In the genomic region with DNA sequence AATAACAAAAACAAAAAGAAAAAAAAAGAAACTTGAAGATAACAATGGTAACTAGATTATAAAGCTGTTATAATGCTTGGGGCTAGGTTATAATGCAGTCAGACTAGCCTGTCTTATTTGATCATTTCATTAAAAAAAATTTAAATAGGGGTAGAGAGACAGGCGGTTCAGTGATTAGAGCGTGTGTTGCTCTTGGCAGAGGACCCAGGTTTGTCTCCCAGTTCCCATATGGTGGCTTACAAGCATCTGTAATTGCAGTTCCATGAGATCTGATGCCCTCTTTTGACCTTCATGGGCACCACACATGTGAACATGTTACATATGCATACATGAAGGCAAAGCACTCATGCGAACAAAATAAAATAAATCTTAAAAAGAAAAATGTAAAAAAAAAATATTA, we compare ENCODE assay signal across 32 mouse cellular contexts. TPM values are rescaled to one million over a fixed set of nuclear protein-coding genes. Genes with fewer than 3 reads are reported as not detected.
"Had no signal": no experiment of that assay in that cellular context is flagged by ENCODE, and none has a peak within 500 bp of the region (broad histone marks: within the 10 kb centered on the region; RNA-seq: fewer than 3 reads in every experiment).

No protein-coding gene starts in this region.

- H3K9me3 ChIP-seq: heart, embryonic 10.5 days; heart, embryonic 12.5 days; hindbrain, embryonic 10.5 days; hindbrain, embryonic 12.5 days; intestine, embryonic 15.5 days; limb, embryonic 10.5 days; limb, embryonic 12.5 days; liver, embryonic 13.5 days; liver, embryonic 15.5 days had no signal

- DNase-seq: gastrocnemius, postnatal 10 days; gastrocnemius, postnatal 25 days; heart, adult 18-20 months; heart, postnatal 10 days; heart, postnatal 4 days; kidney, adult 18-20 months; kidney, adult 8-10 months; kidney, postnatal 10 days; kidney, postnatal 25 days; kidney, postnatal 4 days; liver; liver, embryonic 13.5 days had no signal

- H3K36me3 ChIP-seq: heart, embryonic 10.5 days; heart, embryonic 12.5 days; hindbrain, embryonic 10.5 days; hindbrain, embryonic 12.5 days; intestine, embryonic 15.5 days; limb, embryonic 10.5 days; limb, embryonic 12.5 days; liver, embryonic 13.5 days; liver, embryonic 15.5 days had no signal

- H3K4me3 ChIP-seq: heart, embryonic 10.5 days; heart, embryonic 12.5 days; hindbrain, embryonic 10.5 days; hindbrain, embryonic 12.5 days; intestine, embryonic 15.5 days; layer of hippocampus, adult 2 months; left cerebral cortex, adult 2 months; limb, embryonic 10.5 days; limb, embryonic 12.5 days; liver, embryonic 13.5 days; liver, embryonic 15.5 days had no signal

- H3K27me3 ChIP-seq: intestine, embryonic 15.5 days had no signal

- H3K9ac ChIP-seq: heart, embryonic 12.5 days; hindbrain, embryonic 12.5 days; hindbrain, embryonic 14.5 days; intestine, embryonic 15.5 days; limb, embryonic 12.5 days; liver, embryonic 13.5 days; liver, embryonic 15.5 days had no signal

- H3K4me1 ChIP-seq: heart, embryonic 10.5 days; heart, embryonic 12.5 days; hindbrain, embryonic 12.5 days; intestine, embryonic 15.5 days had no signal

- ATAC-seq: hindbrain, embryonic 16.5 days; inflammation-experienced regulatory T-cells, adult 6 months; intestine, embryonic 15.5 days; intestine, postnatal 0 days had no signal

- H3K27ac ChIP-seq: heart, embryonic 10.5 days; hindbrain, embryonic 10.5 days; hindbrain, embryonic 12.5 days; hindbrain, embryonic 14.5 days; intestine, embryonic 15.5 days; layer of hippocampus, adult 2 months; left cerebral cortex, adult 2 months; limb, embryonic 10.5 days; limb, embryonic 12.5 days; liver, embryonic 13.5 days; liver, embryonic 15.5 days had no signal

- H3K4me2 ChIP-seq: heart, embryonic 12.5 days; hindbrain, embryonic 12.5 days; hindbrain, embryonic 14.5 days; intestine, embryonic 15.5 days; limb, embryonic 12.5 days; liver, embryonic 11.5 days; liver, embryonic 13.5 days; liver, embryonic 15.5 days had no signal

RNA-seq across cellular contexts. Expression of a gene that starts 2.4 kb away (rescaled TPM):
- polyA plus RNA-seq: heart, embryonic 12.5 days; heart, embryonic 14.5 days; heart, embryonic 16.5 days; hindbrain, embryonic 10.5 days; hindbrain, embryonic 12.5 days; inflammation-experienced regulatory T-cells, adult 6 months; intestine, postnatal 0 days; kidney, embryonic 16.5 days; limb, embryonic 12.5 days; limb, embryonic 14.5 days; liver, embryonic 11.5 days; liver, embryonic 13.5 days; liver, embryonic 15.5 days had no signal

RNA-seq across cellular contexts. Expression of a gene that starts 49.8 kb away (rescaled TPM):
- polyA plus RNA-seq: heart, embryonic 10.5 days; heart, embryonic 12.5 days; heart, embryonic 14.5 days; heart, embryonic 16.5 days; hindbrain, embryonic 10.5 days; hindbrain, embryonic 12.5 days; hindbrain, embryonic 16.5 days; inflammation-experienced regulatory T-cells, adult 6 months; intestine, embryonic 15.5 days; intestine, postnatal 0 days; kidney, embryonic 14.5 days; kidney, embryonic 16.5 days; limb, embryonic 10.5 days; limb, embryonic 12.5 days; limb, embryonic 14.5 days; liver, embryonic 11.5 days; liver, embryonic 13.5 days; liver, embryonic 15.5 days had no signal

RNA-seq across cellular contexts. Expression of a gene that starts 52.1 kb away (rescaled TPM):
- polyA plus RNA-seq: heart, embryonic 10.5 days; heart, embryonic 12.5 days; heart, embryonic 14.5 days; heart, embryonic 16.5 days; hindbrain, embryonic 12.5 days; hindbrain, embryonic 14.5 days; hindbrain, embryonic 16.5 days; inflammation-experienced regulatory T-cells, adult 6 months; intestine, embryonic 15.5 days; intestine, postnatal 0 days; kidney, embryonic 14.5 days; kidney, embryonic 16.5 days; limb, embryonic 10.5 days; limb, embryonic 12.5 days; liver, embryonic 11.5 days; liver, embryonic 13.5 days; liver, embryonic 15.5 days had no signal
